Mouse (Mus musculus): ENCODE measurements around the gene Hist1h3h. TPM values are rescaled to one million over a fixed set of nuclear protein-coding genes. Genes with fewer than 3 reads are reported as not detected.
"Not testable (repeated sequence)": the region's sequence is repeated elsewhere in the genome, so short reads cannot be mapped to it uniquely, and the experiment has no call there.

The Hist1h3h gene
- total and polyA plus RNA-seq, 3 experiments, result 18.6 to 1,657 (median 21.7) TPM

GRCm38 (mm10) chr13:21716540-21717391 is 693 bp upstream of the Hist1h3h start:
- H3K27me3 ChIP-seq (replicated peaks); H3K79me2 ChIP-seq (replicated peaks; ENCODE audit: control insufficient read depth, extremely low read depth, insufficient read depth, poor library complexity, severe bottlenecking); H3K36me3 ChIP-seq (replicated peaks in 1 of 2; ENCODE audit: control insufficient read depth in 1 of 2, insufficient read depth in 1 of 2, low read length in 1 of 2); dilution Hi-C loops (cut with MboI; ENCODE audit: extremely low pct_ligation_motif_present, extremely low pct_unique_long_range_greater_than_20kb, low sequenced_read_pairs); H3K9me3 ChIP-seq (replicated peaks; ENCODE audit: low read length): not testable (repeated sequence)
- Histone ChIP-seq H3K9ac (ENCODE audit: insufficient read depth, low read depth) (peak overlapping the region; percentile 82), H3K4me3 (replicated peaks in 1 of 3; ENCODE audit: low read depth in 2 of 3, low read length in 2 of 3, poor library complexity in 1 of 3) (peak overlapping the region; percentile 35 to 59 (median 50)), H3K27ac (ENCODE audit: insufficient read depth, low read depth) (peak overlapping the region; percentile 95), H3K4me1 (ENCODE audit: control insufficient read depth in 1 of 2, insufficient read depth in 2 of 2) (peaks cover 2 to 30% of the 10 kb centered on the region in 2 experiments; a peak in 2 of 4 replicates), H3K4me2 (ENCODE audit: insufficient read depth, low read depth, poor library complexity, severe bottlenecking) (peak overlapping the region; percentile 33)
- in situ Hi-C loops (cut with MboI; ENCODE audit: low pct_ligation_motif_present, low pct_unique_long_range_greater_than_20kb, low sequenced_read_pairs), result loop anchor here (25.0 kb wide), 2 partner anchors 221 to 329 kb away; partner anchors contain the start of gene Zfp184
- peak; percentile 86 for TF ChIP-seq RCOR1 (conservative IDR thresholded peaks at IDR 0.05; ENCODE audit: low read depth, low read length)
- TF ChIP-seq BHLHE40 (IDR thresholded peaks at IDR 0.05; ENCODE audit: low read depth, low read length), result peak; percentile 49
- TF ChIP-seq ZMIZ1 (IDR thresholded peaks at IDR 0.05; ENCODE audit: low read depth, low read length), result peak; percentile 98
- peak; percentile 89 for TF ChIP-seq IRF4 (IDR thresholded peaks at IDR 0.05; ENCODE audit: low read depth, low read length)
- peak; percentile 64; the same call in 1 of the 2 replicates for TF ChIP-seq MAX (IDR thresholded peaks at IDR 0.05; ENCODE audit: low read length)
- peak; percentile 39; the same call in 1 of the 2 replicates for TF ChIP-seq HCFC1 (IDR thresholded peaks at IDR 0.05; ENCODE audit: low read depth, low read length)
- 0 out of 2 replicates have a peak, but pooled peaks have one; percentile 13 for TF ChIP-seq MAFK (IDR thresholded peaks at IDR 0.05; ENCODE audit: insufficient replicate concordance, low read length)
- TF ChIP-seq UBTF (IDR thresholded peaks at IDR 0.05; ENCODE audit: low read depth, low read length), result peak; percentile 97; the same call in 1 of the 2 replicates
- TF ChIP-seq CHD1 (IDR thresholded peaks at IDR 0.05; ENCODE audit: low read depth, low read length), result peak; percentile 44; the same call in 1 of the 2 replicates
- TF ChIP-seq POLR2A (IDR thresholded peaks at IDR 0.05; ENCODE audit: low read depth, low read length), result peak; percentile 79
- TF ChIP-seq SIN3A (IDR thresholded peaks at IDR 0.05; ENCODE audit: low read length), result peak; percentile 74
- TF ChIP-seq ETS1 (conservative IDR thresholded peaks at IDR 0.05; ENCODE audit: low read depth, low read length), result peak; percentile 40
- peak; percentile 50 for TF ChIP-seq EP300 (IDR thresholded peaks at IDR 0.05; ENCODE audit: low read length)
- TF ChIP-seq NELFE (IDR thresholded peaks at IDR 0.05; ENCODE audit: low read depth, low read length), result peak; percentile 85
- 0 out of 2 replicates have a peak, but pooled peaks have one; percentile 23 for TF ChIP-seq ELF1 (IDR thresholded peaks at IDR 0.05; ENCODE audit: low read depth, low read length)
- peak; percentile 47; the same call in 1 of the 2 replicates for TF ChIP-seq MAZ (IDR thresholded peaks at IDR 0.05; ENCODE audit: low read depth, low read length)
- DNase-seq (ENCODE audit: extremely low read depth), result peak; percentile 79

GRCm38 (mm10) chr13:21718381-21719080 is 1.1 kb downstream of the Hist1h3h start:
- Histone ChIP-seq H3K9me3 (replicated peaks; ENCODE audit: low read length) (no peaks in the 10 kb centered on the region), H3K4me3 (replicated peaks in 1 of 3; ENCODE audit: low read depth in 2 of 3, low read length in 2 of 3, poor library complexity in 1 of 3) (peak overlapping the region; percentile 32 to 48 (median 45)), H3K9ac (ENCODE audit: insufficient read depth, low read depth) (peak overlapping the region; percentile 73), H3K36me3 (replicated peaks in 1 of 2; ENCODE audit: control insufficient read depth in 1 of 2, insufficient read depth in 1 of 2, low read length in 1 of 2) (no peaks in the 10 kb centered on the region), H3K27me3 (replicated peaks) (no peaks in the 10 kb centered on the region), H3K4me2 (ENCODE audit: insufficient read depth, low read depth, poor library complexity, severe bottlenecking) (peak overlapping the region; percentile 77), H3K79me2 (replicated peaks; ENCODE audit: control insufficient read depth, extremely low read depth, insufficient read depth, poor library complexity, severe bottlenecking) (no peaks in the 10 kb centered on the region), H3K27ac (ENCODE audit: insufficient read depth, low read depth) (peak overlapping the region; percentile 88), H3K4me1 (ENCODE audit: control insufficient read depth in 1 of 2, insufficient read depth in 2 of 2) (peaks cover 2 to 37% of the 10 kb centered on the region in 2 experiments; a peak in 2 of 4 replicates)
- peak; percentile 60 for DNase-seq (ENCODE audit: extremely low read depth)
- in situ Hi-C loops (cut with MboI; ENCODE audit: low pct_ligation_motif_present, low pct_unique_long_range_greater_than_20kb, low sequenced_read_pairs) (loop anchor here (25.0 kb wide), 2 partner anchors 219 to 331 kb away; partner anchors contain the start of gene Zfp184), dilution Hi-C loops (cut with MboI; ENCODE audit: extremely low pct_ligation_motif_present, extremely low pct_unique_long_range_greater_than_20kb, low sequenced_read_pairs) (no loop called here)
- TF ChIP-seq MAFK (IDR thresholded peaks at IDR 0.05; ENCODE audit: insufficient replicate concordance, low read length) (no peak), GABPA (IDR thresholded peaks at IDR 0.05; ENCODE audit: insufficient replicate concordance, low read depth, low read length) (no peak), TBP (conservative IDR thresholded peaks at IDR 0.05; ENCODE audit: low read depth, low read length) (no peak), IRF4 (IDR thresholded peaks at IDR 0.05; ENCODE audit: low read depth, low read length) (no peak), E2F4 (IDR thresholded peaks at IDR 0.05; ENCODE audit: insufficient replicate concordance, low read depth, low read length) (no peak), PAX5 (IDR thresholded peaks at IDR 0.05; ENCODE audit: low read length) (no peak), MEF2A (IDR thresholded peaks at IDR 0.05; ENCODE audit: borderline replicate concordance, low read depth, low read length) (no peak), CHD1 (IDR thresholded peaks at IDR 0.05; ENCODE audit: low read depth, low read length) (peak; percentile 32; the same call in 1 of the 2 replicates), CTCF (conservative IDR thresholded peaks at IDR 0.05 in 1 of 2, IDR thresholded peaks at IDR 0.05 in 1 of 2; ENCODE audit: low read depth in 2 of 2, low read length in 2 of 2) (no peak), SMC3 (IDR thresholded peaks at IDR 0.05; ENCODE audit: low read depth, low read length) (no peak), UBTF (IDR thresholded peaks at IDR 0.05; ENCODE audit: low read depth, low read length) (no peak), EP300 (IDR thresholded peaks at IDR 0.05; ENCODE audit: low read length) (no peak), USF2 (conservative IDR thresholded peaks at IDR 0.05; ENCODE audit: low read depth, low read length) (no peak), MAZ (IDR thresholded peaks at IDR 0.05; ENCODE audit: low read depth, low read length) (no peak), RAD21 (IDR thresholded peaks at IDR 0.05; ENCODE audit: low read depth, low read length) (no peak), ETS1 (conservative IDR thresholded peaks at IDR 0.05; ENCODE audit: low read depth, low read length) (no peak), ZKSCAN1 (IDR thresholded peaks at IDR 0.05; ENCODE audit: borderline replicate concordance, low read depth, low read length) (no peak), NRF1 (IDR thresholded peaks at IDR 0.05; ENCODE audit: low read depth, low read length) (no peak), RCOR1 (conservative IDR thresholded peaks at IDR 0.05; ENCODE audit: low read depth, low read length) (peak; percentile 39; the same call in 1 of the 2 replicates)

Measured in CH12.LX (cell line).